Mouse (Mus musculus): Measurements from ENCODE around the gene Zdhhc13.

The Zdhhc13 gene

DNA sequence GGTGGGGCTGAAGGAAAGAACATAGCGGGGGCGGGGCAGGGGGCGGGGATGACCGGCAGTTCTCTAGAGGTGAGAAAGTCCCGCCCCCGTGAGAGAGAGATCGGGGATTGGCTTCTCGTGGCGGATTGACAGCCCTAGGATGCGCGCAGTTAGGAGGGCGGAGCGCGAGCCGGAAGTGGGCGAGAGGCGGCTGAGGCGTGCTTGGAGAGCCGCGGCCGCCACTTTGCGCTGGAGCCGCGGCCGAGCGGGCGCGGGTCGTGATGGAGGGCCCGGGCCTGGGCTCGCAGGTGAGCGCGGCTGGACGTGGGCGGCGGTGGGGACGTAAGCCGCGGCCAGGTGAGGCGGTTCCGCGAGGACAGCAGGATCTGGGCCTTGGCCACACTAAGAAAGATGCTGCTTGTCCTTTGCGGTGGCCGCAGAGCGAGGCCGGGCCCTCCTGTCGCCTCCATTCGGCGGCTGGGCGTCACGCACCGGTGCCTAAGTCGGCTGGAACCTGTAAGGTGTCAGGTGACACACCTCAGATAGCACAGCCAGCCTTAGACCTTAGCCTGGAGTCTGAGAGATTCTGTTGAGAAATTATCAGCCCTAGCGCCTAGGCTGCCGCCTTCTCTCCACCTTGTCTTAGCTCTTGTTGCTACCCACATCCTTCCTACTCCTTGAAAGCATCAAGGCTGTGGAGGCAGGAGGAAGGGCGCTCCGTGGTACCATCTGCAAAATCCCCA, at the start of gene Zdhhc13:
TSS of gene Zdhhc13 (plus strand) at position 153 of the 722 bp plus-strand sequence.
- peak; percentile 94 for DNase-seq

- peak; percentile 75 for DNase-seq
Measured at GRCm38 (mm10) chr7:48749298-48750163, 39.3 kb upstream of the Zdhhc13 start.

- DNase-seq = peak; percentile 44
Measured at GRCm38 (mm10) chr7:48750164-48750809, 38.5 kb upstream of the Zdhhc13 start.

DNA sequence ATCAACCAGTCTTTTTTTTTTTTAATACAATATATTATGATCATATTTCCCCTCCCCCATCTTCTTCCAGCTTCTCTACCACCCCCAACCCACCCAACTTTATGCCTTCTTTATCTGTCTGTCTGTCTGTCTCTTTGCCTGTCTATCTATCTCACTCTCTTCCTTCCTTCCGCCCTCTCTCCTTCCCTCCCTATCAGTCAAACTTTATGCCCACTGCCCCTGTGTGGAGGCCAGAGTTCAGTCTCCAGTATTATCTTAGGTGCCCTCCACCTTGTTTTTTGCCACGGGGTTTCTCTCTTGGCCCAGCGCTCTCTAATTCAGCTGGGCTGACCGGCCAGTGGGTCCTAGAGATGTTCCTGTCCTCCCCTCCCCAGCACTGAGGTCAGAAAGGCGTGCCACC, 37.6 kb upstream of the Zdhhc13 start:
- DNase-seq = no peak

DNA sequence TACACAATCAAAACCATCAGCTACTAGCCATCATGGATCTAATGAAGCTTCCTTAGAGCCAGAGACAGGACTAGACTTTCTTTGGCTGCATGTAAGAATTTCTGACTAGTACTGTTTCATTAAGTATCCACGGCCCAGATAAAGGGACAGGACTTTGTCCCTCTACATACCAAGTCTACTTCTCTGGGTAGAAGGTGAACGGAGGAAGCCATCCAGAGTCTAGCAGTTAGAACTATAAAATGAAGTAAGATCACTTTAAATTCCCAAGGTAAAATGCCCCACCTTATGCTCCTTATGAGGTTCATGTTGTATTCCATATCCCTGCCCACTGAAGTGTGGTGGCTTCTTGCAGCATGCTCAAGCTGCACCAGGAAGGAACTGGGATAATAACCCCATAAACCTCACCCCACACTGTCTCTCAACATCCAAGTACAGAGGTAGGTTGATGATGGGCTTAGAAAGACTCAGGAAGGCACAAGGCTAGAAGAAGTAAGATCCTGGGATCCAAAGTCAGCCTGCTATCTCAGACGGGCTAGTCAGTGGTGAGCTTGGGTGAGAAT, 34.3 kb upstream of the Zdhhc13 start:
- DNase-seq = no peak

DNA sequence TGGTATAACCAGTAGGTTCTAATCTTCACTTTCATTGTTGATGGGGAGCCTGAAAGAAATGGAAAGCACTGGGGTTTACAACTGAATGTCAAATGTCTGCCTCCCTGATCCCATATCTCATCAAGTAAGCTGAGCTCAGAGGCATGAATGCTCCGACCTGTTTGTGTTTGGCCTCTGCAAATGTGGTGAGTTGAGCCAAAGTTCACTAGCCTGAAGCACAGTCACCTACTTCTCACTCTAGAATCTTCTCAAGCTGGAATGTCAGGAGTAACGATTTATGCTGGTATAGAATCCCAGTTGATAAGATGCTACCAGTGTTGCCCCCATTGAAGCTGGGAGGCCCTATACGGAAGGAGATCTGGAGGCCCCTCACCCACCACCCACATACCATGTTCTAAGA, 33.0 kb upstream of the Zdhhc13 start:
- no peak for DNase-seq

GRCm38 (mm10) chr7:48756306-48756931, 32.4 kb upstream of the Zdhhc13 start:
- DNase-seq = no peak

DNA sequence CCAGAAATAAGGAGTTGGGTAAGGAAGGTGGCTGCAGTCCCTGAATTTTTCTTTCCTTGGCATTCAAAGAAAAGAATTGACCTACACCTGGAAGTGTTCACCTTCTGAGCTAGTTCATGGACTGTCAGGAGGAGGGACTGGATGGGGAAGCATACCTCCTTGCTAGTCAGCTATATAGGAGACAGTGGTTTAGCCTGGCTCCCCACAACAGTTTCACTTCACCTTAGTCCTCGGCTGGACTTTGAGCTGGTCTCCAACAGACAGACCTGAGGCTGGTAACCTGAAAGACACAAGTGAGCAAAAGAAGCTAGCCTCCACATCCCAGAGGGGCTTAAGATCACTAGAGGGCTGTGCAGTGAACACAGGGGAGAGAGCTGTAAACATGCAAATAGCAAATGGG, 30.7 kb upstream of the Zdhhc13 start:
- DNase-seq = no peak

GRCm38 (mm10) chr7:48760789-48761188, 28.0 kb upstream of the Zdhhc13 start:
- DNase-seq = no peak

- no peak for DNase-seq
Measured at GRCm38 (mm10) chr7:48762289-48762688, 26.5 kb upstream of the Zdhhc13 start.

GRCm38 (mm10) chr7:48762721-48763120, 26.1 kb upstream of the Zdhhc13 start:
- no peak for DNase-seq

DNA sequence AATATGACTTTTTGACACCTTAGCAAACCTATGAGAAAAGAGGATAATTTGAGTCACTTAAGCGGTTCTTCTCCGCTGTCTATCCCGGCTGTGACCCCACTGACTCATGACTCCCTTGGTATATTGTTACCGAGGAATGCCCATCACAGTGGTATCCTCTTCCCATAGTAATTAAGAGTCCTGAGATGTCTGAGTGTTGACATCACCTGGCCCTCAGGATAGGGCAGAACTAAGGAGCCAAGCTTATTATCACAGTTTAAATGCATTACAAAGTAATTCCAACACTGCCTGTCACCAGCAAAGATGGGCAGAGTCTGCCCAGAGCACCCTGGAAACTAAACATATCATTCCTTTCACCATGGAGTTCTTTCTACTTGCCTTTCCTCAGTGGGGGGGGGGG, 22.8 kb upstream of the Zdhhc13 start:
- DNase-seq = no peak

DNA sequence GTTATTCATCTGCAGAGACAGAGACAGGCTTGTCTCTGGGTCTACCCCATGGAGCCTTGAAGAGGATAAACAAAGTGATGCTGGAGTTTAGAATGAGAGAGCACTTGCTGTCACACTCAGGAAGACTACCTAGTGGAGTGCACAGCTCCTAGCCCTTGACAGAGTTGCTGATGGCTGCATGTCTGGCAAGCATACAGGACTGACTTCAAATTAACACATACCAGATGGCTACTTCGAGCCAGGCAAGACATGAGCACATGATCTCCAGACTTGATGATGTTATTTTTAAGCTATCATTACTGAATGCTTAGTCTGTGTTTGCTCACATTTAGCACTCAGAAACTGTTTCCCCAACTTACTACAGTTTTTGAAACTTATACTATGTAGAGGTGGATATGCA, 19.1 kb upstream of the Zdhhc13 start:
- DNase-seq = no peak

DNA sequence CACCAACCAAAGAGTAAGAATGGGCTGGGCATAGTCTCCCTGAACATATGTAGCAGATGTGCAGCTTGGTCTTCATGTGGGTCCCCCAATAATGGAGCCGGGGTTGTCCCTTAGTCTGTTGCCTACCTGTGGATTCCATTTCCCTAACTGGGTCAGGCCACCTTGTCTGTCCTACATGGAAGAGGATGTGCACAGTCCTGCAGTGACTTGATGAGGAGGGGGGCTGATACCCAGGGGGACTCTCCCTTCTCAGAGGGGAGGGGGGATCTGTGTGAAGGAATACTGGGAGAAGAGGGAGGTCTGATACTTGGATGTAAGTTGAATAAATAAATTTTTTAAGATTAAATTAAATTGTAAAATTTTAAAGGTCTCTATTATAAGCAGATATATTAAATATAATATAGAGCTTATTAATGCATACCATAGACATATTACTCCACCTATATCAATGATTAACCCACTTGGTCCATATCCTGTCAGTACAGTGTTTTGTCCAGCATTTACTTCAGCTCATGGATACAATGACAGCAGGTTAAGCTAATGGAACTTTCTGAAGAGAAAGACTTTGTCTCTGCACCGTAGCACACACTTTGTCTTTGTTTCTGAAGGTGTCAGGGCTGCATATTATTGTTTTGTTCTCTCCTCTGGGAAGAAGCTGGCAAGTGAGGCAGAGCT, 16.6 kb upstream of the Zdhhc13 start:
- no peak for DNase-seq

DNA sequence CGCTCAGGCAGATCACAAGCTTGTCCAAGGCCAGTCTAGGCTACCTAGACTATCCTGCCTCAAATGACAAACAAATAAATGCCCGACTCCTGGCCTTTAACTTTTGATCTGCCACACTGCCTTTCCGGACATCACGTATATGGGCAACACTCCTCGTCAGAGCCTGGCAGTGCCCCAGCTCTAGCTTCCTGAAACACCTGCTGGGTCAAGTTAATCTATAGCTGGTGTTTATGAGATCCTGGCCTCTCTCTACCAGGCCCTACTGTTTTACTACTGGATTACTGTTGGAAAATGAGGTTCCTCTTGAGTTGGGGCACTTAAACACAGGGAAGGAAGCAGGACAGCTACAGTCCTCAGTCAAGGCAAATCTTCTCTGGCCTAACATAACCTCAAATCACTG, 15.5 kb upstream of the Zdhhc13 start:
- DNase-seq = no peak

DNA sequence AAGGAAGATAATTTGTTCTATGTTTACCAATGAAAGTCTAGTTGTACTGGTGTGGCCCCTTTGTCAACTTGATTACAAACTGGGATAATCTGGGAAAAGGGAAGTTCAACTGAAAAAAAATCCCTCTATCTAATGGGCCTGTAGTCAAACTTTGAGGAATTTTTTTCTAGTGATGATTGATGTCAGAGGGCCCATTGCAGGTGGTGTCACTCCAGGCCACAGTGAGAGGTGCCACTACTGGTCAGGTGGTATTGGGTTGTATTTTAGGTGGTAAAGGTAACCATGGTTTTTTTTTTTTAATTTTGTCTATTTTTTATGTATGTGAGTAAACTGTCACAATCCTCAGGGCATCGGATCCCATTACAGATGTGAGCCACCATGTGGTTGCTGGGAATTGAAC, 14.2 kb upstream of the Zdhhc13 start:
- DNase-seq = no peak

- DNase-seq = no peak
Measured at GRCm38 (mm10) chr7:48775436-48775835, 13.4 kb upstream of the Zdhhc13 start.

DNA sequence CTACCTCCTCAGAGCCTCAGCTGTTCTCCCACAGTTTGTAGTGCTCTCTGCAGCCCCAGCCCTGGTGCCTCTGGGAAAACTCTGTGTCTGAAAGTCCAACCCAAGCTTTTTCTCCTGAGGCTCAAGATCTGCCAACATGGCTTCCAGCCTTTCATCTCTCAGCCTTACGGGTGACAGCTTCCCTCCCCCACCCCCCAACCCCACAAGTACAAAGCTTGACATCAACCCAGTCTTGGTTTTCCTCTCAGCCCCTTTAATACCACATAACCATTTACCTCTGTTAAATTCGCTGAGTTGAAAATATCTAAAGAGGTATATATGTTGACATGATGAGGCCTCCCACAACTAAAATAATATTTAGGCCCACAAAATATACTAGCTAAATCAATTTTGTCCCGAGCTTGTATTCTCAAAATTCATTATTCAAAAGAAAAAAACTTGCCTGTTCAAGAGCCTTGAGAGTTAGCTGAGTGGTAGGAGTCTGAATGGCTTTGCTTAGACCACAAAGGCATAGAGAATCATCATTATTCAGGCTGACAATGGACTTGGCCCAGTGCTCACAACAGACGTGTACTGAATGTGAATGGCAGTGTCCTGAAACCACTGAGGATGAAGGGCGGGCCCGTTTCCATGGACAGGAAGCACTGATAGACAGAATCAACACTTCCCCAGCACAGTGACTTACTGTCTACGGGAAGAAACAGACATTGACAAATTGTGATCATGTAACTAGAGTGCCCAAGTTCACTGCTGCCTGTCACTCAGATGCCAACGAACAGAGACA, 10.9 kb upstream of the Zdhhc13 start:
- DNase-seq = no peak

DNA sequence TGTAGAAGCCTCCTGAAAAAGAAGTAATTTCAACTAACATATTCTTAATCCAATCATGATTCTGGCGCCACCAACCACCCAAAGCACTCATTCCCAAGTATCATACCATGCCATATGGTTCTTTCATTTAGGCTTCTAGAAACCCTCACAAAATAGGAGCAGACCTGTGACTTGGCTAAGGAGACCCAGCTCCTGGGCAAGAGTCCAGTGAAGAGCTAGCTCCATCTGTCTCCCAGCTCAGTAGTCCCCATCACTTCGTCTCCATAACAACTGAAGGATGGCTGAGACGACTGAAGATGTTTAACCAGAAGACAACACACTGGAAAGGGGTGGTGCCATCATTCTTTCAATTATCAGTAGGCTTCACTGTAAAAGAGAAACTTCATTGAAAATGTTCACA, 9.7 kb upstream of the Zdhhc13 start:
- DNase-seq = no peak

GRCm38 (mm10) chr7:48782432-48782831, 6.4 kb upstream of the Zdhhc13 start:
- DNase-seq = no peak

DNA sequence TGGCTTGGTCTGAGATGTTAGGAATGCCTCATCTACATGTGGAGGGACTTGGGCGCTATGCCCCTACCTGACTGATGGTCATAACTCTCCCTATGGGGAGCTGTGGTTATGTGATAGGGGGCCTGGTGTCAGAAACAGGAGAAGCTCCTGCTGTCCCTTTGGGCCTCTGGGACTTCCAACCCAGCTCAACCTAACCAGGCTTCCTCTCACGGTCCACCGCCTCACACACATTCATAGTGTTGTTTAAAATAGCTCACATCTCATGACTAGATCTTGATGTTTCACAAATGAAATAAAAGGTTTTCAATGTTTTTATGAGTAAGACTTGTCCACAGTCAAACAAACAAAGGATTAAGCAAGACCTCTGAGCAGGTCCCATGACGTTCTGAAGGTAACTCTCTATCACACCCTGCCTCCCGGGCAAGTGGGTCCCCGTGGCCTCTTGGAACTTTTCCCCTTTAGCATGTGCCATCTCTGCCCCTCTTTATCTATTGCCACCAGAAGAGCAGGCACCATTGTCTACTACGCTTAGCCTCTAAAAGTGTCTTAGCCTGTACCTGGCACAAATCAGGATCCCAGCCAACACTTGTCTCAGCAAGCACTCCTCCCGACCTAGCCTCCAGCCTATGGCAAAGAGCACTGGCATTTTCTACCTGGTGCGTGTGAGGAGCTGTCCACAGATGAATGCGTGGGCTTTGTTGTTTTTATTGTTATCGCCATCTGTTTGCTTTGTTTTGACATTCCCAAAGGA, 3.9 kb upstream of the Zdhhc13 start:
- DNase-seq = no peak

Measured in kidney, adult 11 months (tissue).